Mouse (Mus musculus): ENCODE measurements around the gene Dyrk1b. TPM values are rescaled to one million over a fixed set of nuclear protein-coding genes. Genes with fewer than 3 reads are reported as not detected.
"Not testable (repeated sequence)": the region's sequence is repeated elsewhere in the genome, so short reads cannot be mapped to it uniquely, and the experiment has no call there.

The Dyrk1b gene
- polyA plus RNA-seq, 1 experiment from 2014 or later = 10.2 TPM

- H3K9ac ChIP-seq (ENCODE audit: low read depth, low read length); H3K27ac ChIP-seq (ENCODE audit: low read length); H3K4me2 ChIP-seq (ENCODE audit: low read length); H3K4me1 ChIP-seq (ENCODE audit: control insufficient read depth, insufficient read depth, low read length); H3K4me3 ChIP-seq (ENCODE audit: low read depth, low read length); H3K9me3 ChIP-seq (replicated peaks; ENCODE audit: control insufficient read depth, low read length, poor library complexity, severe bottlenecking); ATAC-seq; H3K36me3 ChIP-seq (ENCODE audit: control insufficient read depth, insufficient read depth, low read length); H3K27me3 ChIP-seq (ENCODE audit: control insufficient read depth, insufficient read depth, low read depth, low read length): not testable (repeated sequence)
- WGBS = 92% methylated on average over 4 of the region's 4 CpGs
Observed at GRCm38 (mm10) chr7:28227421-28227820, 48.2 kb downstream of the Dyrk1b start.

Other genes with a start within 250 kb of the Dyrk1b start
- gene Zfp780b, start 200.3 kb upstream of the Dyrk1b start, polyA plus RNA-seq (2015; fragmentation: Nextera tagmentation; extraction: Ambion mirVana) = 31.1 and 36.9 TPM in 2 replicates
- 7.0 and 8.3 TPM in 2 replicates for gene Zfp850, start 165.4 kb upstream of the Dyrk1b start, polyA plus RNA-seq (2015; fragmentation: Nextera tagmentation; extraction: Ambion mirVana)
- 277 and 280 TPM in 2 replicates for gene Psmc4, start 129.4 kb upstream of the Dyrk1b start, polyA plus RNA-seq (2015; fragmentation: Nextera tagmentation; extraction: Ambion mirVana)
- 0.26 and 0.31 TPM in 2 replicates for gene Fcgbp, start 108.2 kb upstream of the Dyrk1b start, polyA plus RNA-seq (2015; fragmentation: Nextera tagmentation; extraction: Ambion mirVana)
- gene 9530053A07Rik, start 50.0 kb upstream of the Dyrk1b start, polyA plus RNA-seq (2015; fragmentation: Nextera tagmentation; extraction: Ambion mirVana) = 0.03 and 0.07 TPM in 2 replicates
- 69.8 and 72.4 TPM in 2 replicates for gene Fbl, start 9.8 kb upstream of the Dyrk1b start, polyA plus RNA-seq (2015; fragmentation: Nextera tagmentation; extraction: Ambion mirVana)
- 3.5 and 4.3 TPM in 2 replicates for gene Eid2, start 88.4 kb downstream of the Dyrk1b start, polyA plus RNA-seq (2015; fragmentation: Nextera tagmentation; extraction: Ambion mirVana)
- gene Eid2b, start 98.3 kb downstream of the Dyrk1b start, polyA plus RNA-seq (2015; fragmentation: Nextera tagmentation; extraction: Ambion mirVana) = 44.2 and 44.8 TPM in 2 replicates
- 1.2 TPM in 2 replicates for gene Selenov, start 111.7 kb downstream of the Dyrk1b start, polyA plus RNA-seq (2015; fragmentation: Nextera tagmentation; extraction: Ambion mirVana)
- 16.3 and 16.5 TPM in 2 replicates for gene Dll3, start 122.8 kb downstream of the Dyrk1b start, polyA plus RNA-seq (2015; fragmentation: Nextera tagmentation; extraction: Ambion mirVana)
- gene Timm50, start 132.6 kb downstream of the Dyrk1b start, polyA plus RNA-seq (2015; fragmentation: Nextera tagmentation; extraction: Ambion mirVana) = 119 and 123 TPM in 2 replicates
- 108 and 111 TPM in 2 replicates for gene Supt5, start 159.3 kb downstream of the Dyrk1b start, polyA plus RNA-seq (2015; fragmentation: Nextera tagmentation; extraction: Ambion mirVana)
- 414 and 435 TPM in 2 replicates for gene Rps16, start 171.2 kb downstream of the Dyrk1b start, polyA plus RNA-seq (2015; fragmentation: Nextera tagmentation; extraction: Ambion mirVana)
- 22.9 and 23.1 TPM in 2 replicates for gene Plekhg2, start 193.1 kb downstream of the Dyrk1b start, polyA plus RNA-seq (2015; fragmentation: Nextera tagmentation; extraction: Ambion mirVana)
- gene Zfp36, start 200.8 kb downstream of the Dyrk1b start, polyA plus RNA-seq (2015; fragmentation: Nextera tagmentation; extraction: Ambion mirVana) = 2.9 and 3.3 TPM in 2 replicates
- 39.6 and 40.3 TPM in 2 replicates for gene Med29, start 213.2 kb downstream of the Dyrk1b start, polyA plus RNA-seq (2015; fragmentation: Nextera tagmentation; extraction: Ambion mirVana)
- gene Paf1, start 213.5 kb downstream of the Dyrk1b start, polyA plus RNA-seq (2015; fragmentation: Nextera tagmentation; extraction: Ambion mirVana) = 96.1 and 109 TPM in 2 replicates

Data from midbrain, embryonic 16.5 days (tissue).